Mouse (Mus musculus): Measurements from ENCODE around the gene Inpp5k. TPM values are rescaled to one million over a fixed set of nuclear protein-coding genes. Genes with fewer than 3 reads are reported as not detected.

Inpp5k gene
- polyA plus RNA-seq, 1 experiment: 58.2 TPM

Other genes with a start within 250 kb of the Inpp5k start
- 16.7 and 18.3 TPM in 2 replicates for gene Serpinf1, start 208.3 kb upstream of the Inpp5k start, polyA plus RNA-seq (2011; ENCODE audit: insufficient read depth, insufficient read length, low replicate concordance, missing spikeins)
- gene Serpinf2, start 191.4 kb upstream of the Inpp5k start, polyA plus RNA-seq (2011; ENCODE audit: insufficient read depth, insufficient read length, low replicate concordance, missing spikeins): 0.70 and 2.2 TPM in 2 replicates
- 21.0 and 33.5 TPM in 2 replicates for gene Wdr81, start 176.3 kb upstream of the Inpp5k start, polyA plus RNA-seq (2011; ENCODE audit: insufficient read depth, insufficient read length, low replicate concordance, missing spikeins)
- 1.2 and 5.0 TPM in 2 replicates for gene Tlcd2, start 169.3 kb upstream of the Inpp5k start, polyA plus RNA-seq (2011; ENCODE audit: insufficient read depth, insufficient read length, low replicate concordance, missing spikeins)
- gene Prpf8, start 144.2 kb upstream of the Inpp5k start, polyA plus RNA-seq (2011; ENCODE audit: insufficient read depth, insufficient read length, low replicate concordance, missing spikeins): 18.5 and 35.4 TPM in 2 replicates
- 1.3 and 3.2 TPM in 2 replicates for gene Rilp, start 120.9 kb upstream of the Inpp5k start, polyA plus RNA-seq (2011; ENCODE audit: insufficient read depth, insufficient read length, low replicate concordance, missing spikeins)
- 3.9 and 8.4 TPM in 2 replicates for gene Scarf1, start 117.4 kb upstream of the Inpp5k start, polyA plus RNA-seq (2011; ENCODE audit: insufficient read depth, insufficient read length, low replicate concordance, missing spikeins)
- gene Slc43a2, start 99.3 kb upstream of the Inpp5k start, polyA plus RNA-seq (2011; ENCODE audit: insufficient read depth, insufficient read length, low replicate concordance, missing spikeins): 16.6 and 20.4 TPM in 2 replicates
- 76.6 and 102 TPM in 2 replicates for gene Pitpna, start 42.9 kb upstream of the Inpp5k start, polyA plus RNA-seq (2011; ENCODE audit: insufficient read depth, insufficient read length, low replicate concordance, missing spikeins)
- 35.8 and 69.2 TPM in 2 replicates for gene Myo1c, start 19.5 kb downstream of the Inpp5k start, polyA plus RNA-seq (2011; ENCODE audit: insufficient read depth, insufficient read length, low replicate concordance, missing spikeins)
- 14.9 and 39.7 TPM in 2 replicates for gene Crk, start 48.3 kb downstream of the Inpp5k start, polyA plus RNA-seq (2011; ENCODE audit: insufficient read depth, insufficient read length, low replicate concordance, missing spikeins)
- 106 and 186 TPM in 2 replicates for gene Ywhae, start 101.9 kb downstream of the Inpp5k start, polyA plus RNA-seq (2011; ENCODE audit: insufficient read depth, insufficient read length, low replicate concordance, missing spikeins)
- not detected in 2 replicates for gene Doc2b, start 165.1 kb downstream of the Inpp5k start, polyA plus RNA-seq (2011; ENCODE audit: insufficient read depth, insufficient read length, low replicate concordance, missing spikeins)